Mouse (Mus musculus): ENCODE measurements around the gene Wars2.

Gene Wars2

GRCm38 (mm10) chr3:99140940-99141854 is at the start of gene Wars2:
Gene Wars2, plus strand, starts transcription at chr3:99141068.
- DNase-seq (ENCODE audit: low spot score): peak; percentile 96

DNA sequence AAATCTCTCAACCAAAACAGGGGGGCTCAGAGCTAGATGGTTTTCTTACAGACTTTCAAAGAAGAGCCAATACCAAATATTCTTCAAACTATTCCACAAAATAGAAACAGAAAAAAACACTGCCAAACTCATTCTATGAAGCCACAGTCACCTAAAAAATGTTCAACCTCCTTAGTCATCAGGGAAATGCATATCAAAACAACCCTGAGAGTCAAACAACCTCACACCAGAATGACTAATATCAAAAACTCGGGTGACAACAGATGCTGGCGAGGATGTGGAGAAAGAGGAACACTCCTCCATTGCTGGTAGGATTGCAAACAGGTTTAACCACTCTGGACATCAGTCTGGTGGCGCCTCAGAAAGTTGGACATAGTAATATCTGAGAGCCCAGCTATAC is 44.1 kb upstream of the Wars2 start:
- DNase-seq (ENCODE audit: low spot score): no peak

DNA sequence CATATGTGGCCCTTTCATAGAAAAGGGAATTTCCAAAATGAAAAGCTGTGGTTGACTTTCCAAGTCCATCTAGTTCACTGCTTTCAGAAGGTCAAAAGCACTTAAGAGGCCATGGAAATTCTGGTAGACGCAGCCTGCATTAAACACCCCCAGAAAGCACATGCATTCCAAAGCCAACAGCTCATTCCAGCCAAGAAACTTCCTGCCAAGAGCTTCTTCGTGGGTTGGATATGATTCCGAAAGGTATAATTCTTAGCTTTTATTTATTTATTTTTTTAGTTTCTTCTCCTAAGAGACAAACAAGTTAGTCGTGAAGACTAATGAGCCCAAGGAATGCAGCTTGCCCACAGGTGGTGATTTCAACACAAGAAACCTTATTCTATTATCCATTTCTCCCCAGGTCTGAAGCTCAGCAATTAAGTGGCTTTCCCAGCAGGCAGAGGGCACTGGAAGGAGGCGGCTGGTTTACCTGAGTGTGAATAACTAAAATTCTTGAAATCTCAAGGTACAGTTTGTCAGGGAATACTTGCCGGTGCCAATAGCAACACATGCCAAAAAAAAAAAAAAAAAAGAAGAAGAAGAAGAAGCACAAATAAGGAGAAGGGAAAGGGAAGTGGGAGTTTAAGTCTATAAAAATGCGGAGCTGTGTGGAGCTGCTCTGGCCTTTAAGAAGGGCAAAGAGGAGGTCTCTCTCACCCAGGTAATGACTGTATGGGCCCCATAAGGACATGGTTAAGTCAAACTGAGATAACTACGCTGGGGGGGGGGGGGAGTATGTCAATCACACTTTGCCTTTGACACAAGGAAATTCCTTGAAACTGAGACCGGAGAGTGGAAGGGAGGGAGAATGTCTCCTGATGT is 30.3 kb upstream of the Wars2 start:
- DNase-seq (ENCODE audit: low spot score): no peak

DNA sequence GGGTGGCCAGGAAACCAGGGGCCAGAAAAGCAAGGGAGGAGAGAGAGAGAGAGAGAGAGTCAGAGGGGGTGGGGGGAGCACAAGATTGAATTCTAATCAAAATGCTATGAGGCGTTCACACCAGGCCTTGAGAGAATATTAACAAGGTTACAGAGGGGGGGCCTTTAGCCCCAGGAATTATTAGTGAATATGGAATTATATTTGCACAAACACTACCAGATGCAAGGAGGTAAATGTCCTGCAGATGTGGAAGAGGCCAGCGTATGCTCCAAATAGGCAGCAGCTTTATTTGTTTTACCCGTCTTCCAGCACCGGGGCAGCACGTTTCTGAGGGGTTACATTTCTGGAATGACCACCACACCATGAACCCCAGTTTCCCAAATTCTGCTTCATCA is 29.7 kb upstream of the Wars2 start:
- no peak for DNase-seq (ENCODE audit: low spot score)

- DNase-seq (ENCODE audit: low spot score): no peak
These were observed 27.5 kb upstream of the Wars2 start for GRCm38 (mm10) chr3:99113266-99113837.

- DNase-seq (ENCODE audit: low spot score): no peak
These were observed 19.9 kb upstream of the Wars2 start for GRCm38 (mm10) chr3:99120942-99121341.

GRCm38 (mm10) chr3:99130521-99130920 is 10.3 kb upstream of the Wars2 start:
- no peak for DNase-seq (ENCODE audit: low spot score)

- DNase-seq (ENCODE audit: low spot score): no peak
These were observed 8.9 kb upstream of the Wars2 start for GRCm38 (mm10) chr3:99131973-99132372.

DNA sequence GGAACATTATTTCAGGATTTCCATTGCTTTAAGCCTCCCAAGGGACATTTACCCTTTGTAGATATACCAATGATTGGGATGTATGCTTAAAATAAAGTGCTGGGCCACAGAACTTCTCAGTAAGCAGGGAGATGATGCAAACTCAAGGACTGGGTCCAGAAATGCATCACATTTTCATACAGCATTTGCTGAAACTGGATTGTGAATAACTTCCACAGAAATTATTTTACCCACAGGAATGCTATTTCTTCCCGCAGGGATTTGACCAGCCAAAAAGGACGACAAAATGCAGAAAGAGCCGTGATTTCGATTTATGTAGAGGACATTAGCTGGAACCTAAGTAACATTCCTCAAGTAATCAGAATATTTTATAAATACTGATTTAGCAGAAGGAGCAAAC is 7.0 kb upstream of the Wars2 start:
- no peak for DNase-seq (ENCODE audit: low spot score)

DNA sequence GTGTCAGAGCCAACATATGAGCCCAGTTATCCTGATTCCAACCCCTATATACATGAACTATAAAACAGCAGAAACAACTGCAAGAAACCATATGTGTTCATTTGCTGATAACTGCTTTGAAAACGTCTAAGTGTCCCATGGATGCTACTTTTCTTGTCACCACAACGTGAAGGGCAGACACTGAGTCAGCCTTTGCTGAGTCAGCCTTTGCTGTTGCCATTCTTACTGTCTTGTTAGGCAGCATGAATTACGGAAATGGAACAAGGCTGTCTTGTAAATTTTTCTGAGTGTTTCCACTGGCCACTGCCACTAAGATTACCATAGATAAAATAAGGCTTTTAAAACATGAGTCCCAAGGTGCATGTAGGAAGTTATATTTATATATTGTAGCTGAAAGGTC is 7.0 kb downstream of the Wars2 start:
- no peak for DNase-seq (ENCODE audit: low spot score)

DNA sequence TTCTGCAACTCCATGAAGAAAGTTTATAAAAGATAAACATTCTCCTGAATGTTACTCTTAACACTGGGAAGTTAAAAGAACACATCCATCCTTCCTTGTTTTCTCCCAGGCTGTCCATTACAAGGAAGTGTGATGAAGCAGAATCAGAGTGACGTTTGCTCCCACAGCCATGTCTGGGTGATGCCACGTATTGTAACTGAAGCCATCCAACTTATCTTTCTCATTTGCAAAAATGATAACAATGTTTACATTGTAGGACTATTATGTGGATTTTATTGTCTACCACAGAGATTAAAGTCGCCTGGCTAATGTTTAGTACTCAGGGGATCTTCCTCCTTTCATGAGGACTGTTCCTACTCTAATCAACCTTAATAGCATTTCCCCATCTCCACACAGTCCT is 8.2 kb downstream of the Wars2 start:
- DNase-seq (ENCODE audit: low spot score): no peak

- DNase-seq (ENCODE audit: low spot score): no peak
These were observed 15.4 kb downstream of the Wars2 start for GRCm38 (mm10) chr3:99156286-99156685.

GRCm38 (mm10) chr3:99156987-99157386 is 16.1 kb downstream of the Wars2 start:
- DNase-seq (ENCODE audit: low spot score): peak; percentile 20

- no peak for DNase-seq (ENCODE audit: low spot score)
These were observed 16.7 kb downstream of the Wars2 start for GRCm38 (mm10) chr3:99157451-99158015.

DNA sequence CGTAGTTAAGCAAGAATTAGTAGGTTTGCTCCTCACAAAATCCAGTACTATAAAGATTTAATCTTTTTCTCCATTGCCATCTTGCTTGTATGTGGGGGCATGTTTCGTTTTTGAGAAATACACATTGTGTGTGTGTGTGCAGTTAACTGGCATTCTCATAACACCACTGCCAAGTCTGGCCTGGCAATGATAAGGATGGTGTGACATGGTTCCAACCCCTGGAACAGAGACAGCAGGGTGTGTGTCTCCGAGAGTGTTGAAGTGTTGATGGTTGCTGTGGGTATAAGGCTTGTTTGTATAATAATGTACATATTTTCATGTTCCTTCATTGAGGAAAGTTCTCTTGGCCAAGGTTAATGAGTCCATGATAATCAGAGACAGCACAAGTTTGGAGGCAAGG is 19.1 kb downstream of the Wars2 start:
- no peak for DNase-seq (ENCODE audit: low spot score)

DNA sequence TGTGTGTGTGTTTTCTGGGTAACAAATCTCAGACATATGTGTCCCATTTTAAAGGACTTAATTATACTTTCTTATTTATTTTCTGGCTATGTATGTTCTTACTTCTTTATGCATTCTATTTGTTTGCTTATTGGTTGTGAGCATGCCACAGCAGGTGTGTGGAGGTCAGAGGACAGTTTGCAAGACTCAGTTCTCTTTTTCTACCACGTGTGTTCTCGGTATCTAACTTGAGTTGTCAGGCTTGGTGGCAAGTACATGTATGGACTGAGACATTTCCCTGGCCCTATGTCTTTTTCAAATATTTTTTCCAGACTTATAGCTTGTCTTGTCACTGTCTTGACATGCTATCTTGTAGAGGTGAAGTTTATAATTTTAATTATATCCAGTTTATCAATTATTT is 21.3 kb downstream of the Wars2 start:
- no peak for DNase-seq (ENCODE audit: low spot score)

- no peak for DNase-seq (ENCODE audit: low spot score)
These were observed 26.9 kb downstream of the Wars2 start for GRCm38 (mm10) chr3:99167734-99168133.

DNA sequence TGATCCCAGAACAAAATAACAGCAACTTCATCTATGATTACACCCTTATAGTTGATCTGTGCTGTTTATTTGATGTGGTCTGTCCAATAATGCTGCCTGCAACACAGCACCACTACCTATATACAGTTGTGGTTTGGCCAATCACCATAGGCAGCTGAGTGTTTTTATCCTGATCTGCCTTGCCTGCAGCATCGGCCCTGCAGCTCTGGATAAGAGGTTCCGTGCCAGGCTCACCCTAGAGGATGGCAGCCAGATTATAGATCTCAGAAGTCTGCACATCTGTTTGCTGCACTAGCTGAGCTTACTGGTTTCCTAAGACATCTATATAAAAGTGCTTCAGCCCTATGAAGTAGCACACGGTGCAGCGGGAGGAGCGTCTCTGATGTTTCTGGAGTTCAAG is 32.3 kb downstream of the Wars2 start:
- DNase-seq (ENCODE audit: low spot score): no peak

DNA sequence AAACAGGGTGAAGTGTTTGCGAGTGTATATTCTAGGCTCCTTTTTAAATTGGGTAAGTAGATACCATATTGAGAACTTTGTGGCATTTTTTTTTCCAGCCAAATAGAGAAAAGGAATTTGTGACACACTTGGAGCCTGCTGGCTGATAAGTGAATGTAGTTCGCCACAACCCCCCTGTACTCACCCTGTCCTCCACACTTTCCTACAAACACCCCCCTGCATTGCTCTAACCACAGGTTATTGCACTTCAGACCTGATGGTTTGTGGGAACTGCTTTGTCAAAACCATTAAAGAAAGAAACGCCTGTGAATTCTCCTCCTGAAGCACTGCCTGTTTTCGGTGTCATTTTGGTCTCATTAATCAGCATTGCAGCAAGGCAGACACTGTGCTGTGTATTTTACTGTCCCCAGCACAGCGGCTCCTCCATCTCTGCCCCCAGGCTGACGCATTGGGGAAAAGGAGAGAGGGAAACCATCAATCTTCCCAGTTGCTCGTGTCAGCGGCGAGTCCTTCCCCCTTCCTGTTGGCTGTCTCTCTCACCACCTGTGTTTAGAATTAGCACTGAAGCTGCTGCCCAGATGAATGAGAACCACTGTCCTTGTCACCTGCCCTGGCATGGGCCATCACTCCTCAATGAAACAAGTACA is 33.9 kb downstream of the Wars2 start:
- no peak for DNase-seq (ENCODE audit: low spot score)

GRCm38 (mm10) chr3:99183355-99184016 is 42.6 kb downstream of the Wars2 start:
- no peak for DNase-seq (ENCODE audit: low spot score)

DNA sequence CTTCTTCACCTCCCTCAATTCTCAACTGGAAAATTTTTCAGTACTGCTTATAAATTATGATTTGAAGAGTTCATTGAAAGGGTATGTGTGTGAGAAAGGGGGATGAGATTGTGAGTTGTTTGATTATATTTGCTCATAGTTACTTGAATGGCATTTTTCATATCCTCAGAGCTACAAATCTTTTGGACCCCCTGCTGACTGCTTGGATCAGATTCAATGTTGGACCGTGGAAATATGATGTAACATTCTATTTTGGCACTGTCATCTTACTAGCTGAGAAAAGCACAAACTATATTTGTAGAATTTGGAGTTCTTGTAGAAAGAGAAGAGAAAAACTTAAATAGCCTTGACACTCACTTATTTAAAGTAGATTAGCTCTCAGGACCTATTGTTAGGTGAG is 43.5 kb downstream of the Wars2 start:
- DNase-seq (ENCODE audit: low spot score): no peak

All from MN1 (cell line).